ENCODE assay signal across 9 mouse cellular contexts in the genomic region with DNA sequence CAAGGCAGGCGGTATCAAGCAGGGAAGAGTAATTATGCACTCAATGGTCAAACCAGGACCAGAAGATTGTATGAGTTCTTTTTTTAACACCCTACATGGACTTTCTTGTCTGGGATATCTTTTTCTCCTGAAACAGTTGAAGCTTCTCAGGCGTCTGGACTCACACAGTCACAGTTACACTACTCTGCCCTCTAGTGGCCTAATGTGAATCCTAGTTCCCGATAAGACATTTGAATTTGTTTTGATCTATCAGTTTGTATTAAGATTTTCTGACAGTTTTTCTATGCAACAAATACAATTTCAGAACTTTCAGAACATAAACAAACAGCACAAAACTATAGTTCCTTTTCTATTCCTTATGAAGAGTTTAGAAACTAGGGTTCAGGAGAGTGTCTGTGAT. TPM values are rescaled to one million over a fixed set of nuclear protein-coding genes. Genes with fewer than 3 reads are reported as not detected.
A peak's percentile ranks its signal among the peaks of the same experiment; 100 is the strongest.
DNase-seq lines count a peak whose midpoint lies in the region; ATAC-seq lines count a peak whose summit lies in the region.
"Had no signal": no experiment of that assay in that cellular context is flagged by ENCODE, and none has a peak within 500 bp of the region (broad histone marks: within the 10 kb centered on the region; RNA-seq: fewer than 3 reads in every experiment).

No protein-coding gene starts in this region.

- H3K4me3 ChIP-seq in midbrain, embryonic 14.5 days (replicated peaks; ENCODE audit: low read depth, low read length) = no peak overlapping the region
- no peak overlapping the region for H3K4me3 ChIP-seq in midbrain, embryonic 13.5 days (replicated peaks)

- no peaks in the 10 kb centered on the region for H3K27me3 ChIP-seq in midbrain, embryonic 14.5 days (ENCODE audit: control insufficient read depth, insufficient read depth, low read length)
- no peaks in the 10 kb centered on the region for H3K27me3 ChIP-seq in midbrain, embryonic 13.5 days

- ATAC-seq in midbrain, embryonic 14.5 days (ENCODE audit: low FRiP score, low TSS enrichment) = peak; percentile 31; the same call in 1 of the 2 replicates
- ATAC-seq in midbrain, embryonic 13.5 days = no peak

- intact Hi-C loops in gastrocnemius, postnatal 14 days (cut with DNase I; ENCODE audit: low total_unique reads) = no loop called here
- intact Hi-C loops in left cerebral cortex, postnatal 25 days (cut with DNase I) = loop anchor here (2.0 to 10.0 kb wide), 2 partner anchors 200 to 434 kb away; no protein-coding TSS in a partner anchor

- no peaks in the 10 kb centered on the region for H3K9me3 ChIP-seq in midbrain, embryonic 14.5 days (ENCODE audit: control insufficient read depth, low read length)
- H3K9me3 ChIP-seq in midbrain, embryonic 13.5 days = no peaks in the 10 kb centered on the region

- H3K27ac ChIP-seq in midbrain, embryonic 14.5 days (replicated peaks; ENCODE audit: low read depth, low read length) = no peak overlapping the region
- no peak overlapping the region for H3K27ac ChIP-seq in midbrain, embryonic 13.5 days

- no peaks in the 10 kb centered on the region for H3K4me1 ChIP-seq in midbrain, embryonic 14.5 days (ENCODE audit: control insufficient read depth, insufficient read depth, low read length)
- H3K4me1 ChIP-seq in midbrain, embryonic 13.5 days (replicated peaks) = no peaks in the 10 kb centered on the region

- no peak overlapping the region for H3K4me2 ChIP-seq in midbrain, embryonic 14.5 days (ENCODE audit: low read length)
- H3K4me2 ChIP-seq in midbrain, embryonic 13.5 days (replicated peaks) = no peak overlapping the region

- 20% methylated on average over 3 of the region's 3 CpGs for WGBS in midbrain, embryonic 14.5 days
- 29% methylated on average over 3 of the region's 3 CpGs for WGBS in midbrain, embryonic 13.5 days

- no peaks in the 10 kb centered on the region for H3K36me3 ChIP-seq in midbrain, embryonic 14.5 days (ENCODE audit: control insufficient read depth, insufficient read depth, low read length)
- H3K36me3 ChIP-seq in midbrain, embryonic 13.5 days = no peaks in the 10 kb centered on the region

- peak; percentile 15 for DNase-seq in gastrocnemius, adult 18-20 months (ENCODE audit: low spot score)
- DNase-seq in gastrocnemius, postnatal 14 days = no peak
- peak; percentile 92 for DNase-seq in midbrain, embryonic 14.5 days
- DNase-seq in embryo, embryonic 10 days (ENCODE audit: low spot score) = peak; percentile 89
- peak; percentile 65 to 72 for DNase-seq in left cerebral cortex, postnatal 25 days (ENCODE audit: low spot score in 2 of 2)
- no peak for DNase-seq in urinary bladder, postnatal 14 days (ENCODE audit: low spot score)
- DNase-seq in urinary bladder, postnatal 10 days (ENCODE audit: low spot score) = no peak

- H3K9ac ChIP-seq in midbrain, embryonic 14.5 days (replicated peaks; ENCODE audit: low read length) = no peak overlapping the region
- H3K9ac ChIP-seq in midbrain, embryonic 13.5 days (replicated peaks) = no peak overlapping the region

RNA-seq across cellular contexts. Expression of a gene that starts 17.7 kb away (rescaled TPM):
- under 1 TPM; 0.16 to 0.28 TPM for total RNA-seq in gastrocnemius, adult 18-20 months (2021)
- total RNA-seq in gastrocnemius, postnatal 14 days (2021) = 1 to 10 TPM; 2.4 to 2.6 TPM
- 4.3 and 7.4 TPM in 2 replicates for polyA plus RNA-seq in midbrain, embryonic 14.5 days (2014; fragmentation: Nextera tagmentation; extraction: Ambion mirVana)
- polyA plus RNA-seq in midbrain, embryonic 13.5 days (2015; fragmentation: Nextera tagmentation; extraction: Ambion mirVana) = 2.1 and 3.2 TPM in 2 replicates
- 10 to 100 TPM; 25.9 to 44.0 TPM for total RNA-seq in left cerebral cortex, postnatal 25 days (2021)

RNA-seq across cellular contexts. Expression of a gene that starts 51.0 kb away (rescaled TPM):
- total RNA-seq in gastrocnemius, adult 18-20 months (2021) = not detected
- not detected for total RNA-seq in gastrocnemius, postnatal 14 days (2021)
- not detected in 2 replicates for polyA plus RNA-seq in midbrain, embryonic 14.5 days (2014; fragmentation: Nextera tagmentation; extraction: Ambion mirVana)
- not detected in 2 replicates for polyA plus RNA-seq in midbrain, embryonic 13.5 days (2015; fragmentation: Nextera tagmentation; extraction: Ambion mirVana)
- not detected for total RNA-seq in left cerebral cortex, postnatal 25 days (2021)
- total RNA-seq: layer of hippocampus, adult 18-20 months had no signal

Comparison
In these comparisons a context has a peak if more than half of its experiments do, and no peak if none do; other contexts are left out.
1. DNase-seq: peak in gastrocnemius, adult 18-20 months (single experiment), midbrain, embryonic 14.5 days (single experiment), embryo, embryonic 10 days (single experiment) and left cerebral cortex, postnatal 25 days (2 of 2); none in gastrocnemius, postnatal 14 days (single experiment), urinary bladder, postnatal 14 days (single experiment) and urinary bladder, postnatal 10 days (single experiment).
2. RNA of a gene that starts 17.7 kb away (total RNA-seq): 25.9 to 44.0 TPM in left cerebral cortex, postnatal 25 days; 2.4 to 2.6 TPM in gastrocnemius, postnatal 14 days and 0.16 to 0.28 TPM in gastrocnemius, adult 18-20 months; every median in the first group is over 4 times any median in the second.